Mouse (Mus musculus): ENCODE results near the gene Ak4.

DNA sequence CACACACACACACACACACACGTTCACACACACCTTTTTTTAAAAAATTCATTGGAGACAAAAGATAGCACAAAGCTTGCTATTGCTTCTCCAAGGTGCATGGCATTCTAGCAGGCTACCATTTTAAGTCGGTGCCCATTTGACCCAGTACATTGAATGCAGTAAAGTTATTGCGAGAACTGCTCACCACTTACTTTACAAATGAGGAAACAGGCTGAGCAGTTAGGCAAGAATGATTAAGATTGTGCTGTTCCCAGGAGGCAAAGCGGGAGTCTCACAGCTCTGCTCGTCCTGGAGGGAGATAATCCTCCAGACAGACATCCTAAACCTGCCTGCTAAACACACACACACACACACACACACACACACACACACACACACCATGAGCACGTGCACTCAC lies 72.6 kb downstream of the Ak4 start:
- no peak for TF ChIP-seq POLR2A (IDR thresholded peaks at IDR 0.05; ENCODE audit: borderline replicate concordance, low read depth, low read length)
- no peak for TF ChIP-seq CTCF (IDR thresholded peaks at IDR 0.05; ENCODE audit: low read depth, low read length)

All from bone marrow macrophage, adult 2 months (primary cell).